Mouse (Mus musculus): ENCODE results near the gene Prss3.
"Not testable (repeated sequence)": the region's sequence is repeated elsewhere in the genome, so short reads cannot be mapped to it uniquely, and the experiment has no call there.

The Prss3 gene

GRCm38 (mm10) chr6:41377578-41377977 lies at the start of gene Prss3:
Gene Prss3 (minus strand): TSS chr6:41377678.
- not testable (repeated sequence) for DNase-seq (ENCODE audit: low spot score)

- DNase-seq (ENCODE audit: low spot score): not testable (repeated sequence)
Measured at GRCm38 (mm10) chr6:41392056-41392455, 14.6 kb upstream of the Prss3 start, which contains the start of gene Gm5771. Gene Gm5771 (plus strand): TSS chr6:41392356.

GRCm38 (mm10) chr6:41391640-41392039 lies 14.2 kb upstream of the Prss3 start:
- not testable (repeated sequence) for DNase-seq (ENCODE audit: low spot score)

- DNase-seq (ENCODE audit: low spot score): no peak
Measured at GRCm38 (mm10) chr6:41386781-41387180, 9.3 kb upstream of the Prss3 start.

GRCm38 (mm10) chr6:41373772-41374171 lies 3.7 kb downstream of the Prss3 start:
- DNase-seq (ENCODE audit: low spot score): not testable (repeated sequence)

GRCm38 (mm10) chr6:41353932-41354331 lies 23.5 kb downstream of the Prss3 start, which contains the start of gene Try10:
Gene Try10 (plus strand): TSS chr6:41354105.
- DNase-seq (ENCODE audit: low spot score): no peak
